Mouse (Mus musculus): ENCODE results near the gene Dexi. TPM values are rescaled to one million over a fixed set of nuclear protein-coding genes. Genes with fewer than 3 reads are reported as not detected.
A peak's percentile ranks its signal among the peaks of the same experiment; 100 is the strongest.

Gene Dexi
- polyA plus RNA-seq, 1 experiment from 2014 or later, result 26.5 TPM

GRCm38 (mm10) chr16:10489483-10489882, 53.4 kb downstream of the Dexi start:
- DNase-seq (ENCODE audit: low spot score), result no peak

GRCm38 (mm10) chr16:10488769-10489481, 53.9 kb downstream of the Dexi start:
- 84% methylated on average over 7 of the region's 7 CpGs for WGBS
- DNase-seq (ENCODE audit: low spot score), result no peak
- H3K27ac ChIP-seq (ENCODE audit: low read depth), result no peak overlapping the region
- no peaks in the 10 kb centered on the region for H3K36me3 ChIP-seq (ENCODE audit: control insufficient read depth, insufficient read depth, low read length)
- H3K4me1 ChIP-seq (replicated peaks; ENCODE audit: control insufficient read depth, insufficient read depth, low read length), result no peaks in the 10 kb centered on the region
- no peaks in the 10 kb centered on the region for H3K9me3 ChIP-seq (ENCODE audit: control insufficient read depth, low read length)
- H3K4me3 ChIP-seq (ENCODE audit: low read depth, low read length), result no peak overlapping the region
- H3K9ac ChIP-seq (ENCODE audit: low read length), result no peak overlapping the region
- ATAC-seq (replicated peaks; ENCODE audit: low FRiP score, low TSS enrichment, low read depth), result no peak
- H3K27me3 ChIP-seq (replicated peaks; ENCODE audit: control insufficient read depth, insufficient read depth, low read length), result 0 out of 2 replicates have a peak, but pooled peaks cover 17% of the 10 kb centered on the region
- 0 out of 2 replicates have a peak overlapping the region, but pooled peaks have one; percentile 35 for H3K4me2 ChIP-seq (ENCODE audit: low read length)

More at GRCm38 (mm10) chr16:10489483-10489882, 53.4 kb downstream of the Dexi start:
- H3K9ac ChIP-seq (ENCODE audit: low read length), result no peak overlapping the region
- no peak overlapping the region for H3K4me3 ChIP-seq (ENCODE audit: low read depth, low read length)
- no peaks in the 10 kb centered on the region for H3K9me3 ChIP-seq (ENCODE audit: control insufficient read depth, low read length)
- H3K4me2 ChIP-seq (ENCODE audit: low read length), result peak overlapping the region; percentile 35
- ATAC-seq (replicated peaks; ENCODE audit: low FRiP score, low TSS enrichment, low read depth), result no peak
- WGBS, result 7% methylated on average over 9 of the region's 9 CpGs
- no peaks in the 10 kb centered on the region for H3K4me1 ChIP-seq (replicated peaks; ENCODE audit: control insufficient read depth, insufficient read depth, low read length)
- H3K27me3 ChIP-seq (replicated peaks; ENCODE audit: control insufficient read depth, insufficient read depth, low read length), result 0 out of 2 replicates have a peak, but pooled peaks cover 17% of the 10 kb centered on the region
- no peaks in the 10 kb centered on the region for H3K36me3 ChIP-seq (ENCODE audit: control insufficient read depth, insufficient read depth, low read length)
- H3K27ac ChIP-seq (ENCODE audit: low read depth), result no peak overlapping the region

- H3K27me3 ChIP-seq (replicated peaks; ENCODE audit: control insufficient read depth, insufficient read depth, low read length), result 0 out of 2 replicates have a peak, but pooled peaks cover 17% of the 10 kb centered on the region
- DNase-seq (ENCODE audit: low spot score) (no peak), ATAC-seq (replicated peaks; ENCODE audit: low FRiP score, low TSS enrichment, low read depth) (no peak)
- 83% methylated on average over 8 of the region's 8 CpGs for WGBS
- H3K36me3 ChIP-seq (ENCODE audit: control insufficient read depth, insufficient read depth, low read length), result no peaks in the 10 kb centered on the region
- no peak overlapping the region for H3K4me3 ChIP-seq (ENCODE audit: low read depth, low read length)
- no peak overlapping the region for H3K27ac ChIP-seq (ENCODE audit: low read depth)
- no peak overlapping the region for H3K9ac ChIP-seq (ENCODE audit: low read length)
- H3K4me2 ChIP-seq (ENCODE audit: low read length), result no peak overlapping the region
- H3K4me1 ChIP-seq (replicated peaks; ENCODE audit: control insufficient read depth, insufficient read depth, low read length), result no peaks in the 10 kb centered on the region
- no peaks in the 10 kb centered on the region for H3K9me3 ChIP-seq (ENCODE audit: control insufficient read depth, low read length)
Observed at GRCm38 (mm10) chr16:10487895-10488493, 54.9 kb downstream of the Dexi start.

GRCm38 (mm10) chr16:10486993-10487392, 55.9 kb downstream of the Dexi start:
- Histone ChIP-seq H3K4me2 (ENCODE audit: low read length) (no peak overlapping the region), H3K27ac (ENCODE audit: low read depth) (no peak overlapping the region), H3K36me3 (ENCODE audit: control insufficient read depth, insufficient read depth, low read length) (no peaks in the 10 kb centered on the region), H3K4me1 (replicated peaks; ENCODE audit: control insufficient read depth, insufficient read depth, low read length) (no peaks in the 10 kb centered on the region), H3K9me3 (ENCODE audit: control insufficient read depth, low read length) (no peaks in the 10 kb centered on the region), H3K9ac (ENCODE audit: low read length) (no peak overlapping the region), H3K4me3 (ENCODE audit: low read depth, low read length) (no peak overlapping the region), H3K27me3 (replicated peaks; ENCODE audit: control insufficient read depth, insufficient read depth, low read length) (0 out of 2 replicates have a peak, but pooled peaks cover 17% of the 10 kb centered on the region)
- ATAC-seq (replicated peaks; ENCODE audit: low FRiP score, low TSS enrichment, low read depth) (no peak), DNase-seq (ENCODE audit: low spot score) (no peak)
- 73% methylated on average over 3 of the region's 3 CpGs for WGBS

- WGBS, result 58% methylated on average over 4 of the region's 4 CpGs
- no peaks in the 10 kb centered on the region for H3K4me1 ChIP-seq (replicated peaks; ENCODE audit: control insufficient read depth, insufficient read depth, low read length)
- H3K4me2 ChIP-seq (ENCODE audit: low read length), result no peak overlapping the region
- H3K27me3 ChIP-seq (replicated peaks; ENCODE audit: control insufficient read depth, insufficient read depth, low read length), result no peaks in the 10 kb centered on the region
- DNase-seq (ENCODE audit: low spot score), result no peak
- H3K4me3 ChIP-seq (ENCODE audit: low read depth, low read length), result no peak overlapping the region
- H3K9ac ChIP-seq (ENCODE audit: low read length), result no peak overlapping the region
- H3K9me3 ChIP-seq (ENCODE audit: control insufficient read depth, low read length), result no peaks in the 10 kb centered on the region
- no peak overlapping the region for H3K27ac ChIP-seq (ENCODE audit: low read depth)
- no peaks in the 10 kb centered on the region for H3K36me3 ChIP-seq (ENCODE audit: control insufficient read depth, insufficient read depth, low read length)
- no peak for ATAC-seq (replicated peaks; ENCODE audit: low FRiP score, low TSS enrichment, low read depth)
Observed at GRCm38 (mm10) chr16:10482343-10482742, 60.5 kb downstream of the Dexi start.

GRCm38 (mm10) chr16:10479857-10480256, 63.0 kb downstream of the Dexi start, which contains the start of gene Ciita:
Gene Ciita (plus strand): TSS chr16:10480059.
- Histone ChIP-seq H3K9me3 (ENCODE audit: control insufficient read depth, low read length) (no peaks in the 10 kb centered on the region), H3K27ac (ENCODE audit: low read depth) (no peak within 1 kb of the TSS), H3K4me2 (ENCODE audit: low read length) (no peak within 1 kb of the TSS), H3K36me3 (ENCODE audit: control insufficient read depth, insufficient read depth, low read length) (no peaks in the 10 kb centered on the region), H3K9ac (ENCODE audit: low read length) (no peak within 1 kb of the TSS), H3K27me3 (replicated peaks; ENCODE audit: control insufficient read depth, insufficient read depth, low read length) (no peaks in the 10 kb centered on the region), H3K4me1 (replicated peaks; ENCODE audit: control insufficient read depth, insufficient read depth, low read length) (no peaks in the 10 kb centered on the region), H3K4me3 (ENCODE audit: low read depth, low read length) (no peak within 1 kb of the TSS)
- 72% methylated on average over 5 of the region's 5 CpGs for WGBS
- ATAC-seq (replicated peaks; ENCODE audit: low FRiP score, low TSS enrichment, low read depth) (no peak), DNase-seq (ENCODE audit: low spot score) (no peak)

GRCm38 (mm10) chr16:10475919-10476318, 66.9 kb downstream of the Dexi start:
- no peaks in the 10 kb centered on the region for H3K4me1 ChIP-seq (replicated peaks; ENCODE audit: control insufficient read depth, insufficient read depth, low read length)
- DNase-seq (ENCODE audit: low spot score), result no peak
- H3K9ac ChIP-seq (ENCODE audit: low read length), result no peak overlapping the region
- ATAC-seq (replicated peaks; ENCODE audit: low FRiP score, low TSS enrichment, low read depth), result no peak
- 63% methylated on average over 2 of the region's 2 CpGs for WGBS
- H3K4me2 ChIP-seq (ENCODE audit: low read length), result no peak overlapping the region
- no peaks in the 10 kb centered on the region for H3K36me3 ChIP-seq (ENCODE audit: control insufficient read depth, insufficient read depth, low read length)
- H3K4me3 ChIP-seq (ENCODE audit: low read depth, low read length), result no peak overlapping the region
- H3K27me3 ChIP-seq (replicated peaks; ENCODE audit: control insufficient read depth, insufficient read depth, low read length), result no peaks in the 10 kb centered on the region
- no peaks in the 10 kb centered on the region for H3K9me3 ChIP-seq (ENCODE audit: control insufficient read depth, low read length)
- H3K27ac ChIP-seq (ENCODE audit: low read depth), result no peak overlapping the region

- Histone ChIP-seq H3K9ac (ENCODE audit: low read length) (no peak overlapping the region), H3K4me3 (ENCODE audit: low read depth, low read length) (no peak overlapping the region), H3K27me3 (replicated peaks; ENCODE audit: control insufficient read depth, insufficient read depth, low read length) (no peaks in the 10 kb centered on the region), H3K27ac (ENCODE audit: low read depth) (no peak overlapping the region), H3K4me1 (replicated peaks; ENCODE audit: control insufficient read depth, insufficient read depth, low read length) (no peaks in the 10 kb centered on the region), H3K9me3 (ENCODE audit: control insufficient read depth, low read length) (no peaks in the 10 kb centered on the region), H3K36me3 (ENCODE audit: control insufficient read depth, insufficient read depth, low read length) (no peaks in the 10 kb centered on the region), H3K4me2 (ENCODE audit: low read length) (no peak overlapping the region)
- ATAC-seq (replicated peaks; ENCODE audit: low FRiP score, low TSS enrichment, low read depth) (no peak), DNase-seq (ENCODE audit: low spot score) (no peak)
- WGBS, result 37% methylated on average over 3 of the region's 3 CpGs
Observed at GRCm38 (mm10) chr16:10474956-10475355, 67.9 kb downstream of the Dexi start.

Data from intestine, embryonic 14.5 days (tissue).